Mouse (Mus musculus) embryo, embryonic 10 days (tissue): Measurements from ENCODE around the gene Ttll13.

Experiments
- DNase-seq: peaks from one replicate; pipeline ENCODE4 v3.0.0-alpha.2; 2015; ENCODE audit warnings: low spot score

The Ttll13 gene

GRCm38 (mm10) chr7:80268897-80269750 lies 22.9 kb downstream of the Ttll13 start, which contains the start of gene Vps33b:
Gene Vps33b (plus strand): TSS chr7:80269649.
- peak; percentile 97 for DNase-seq

- peak; percentile 12 for DNase-seq
Measured at GRCm38 (mm10) chr7:80269751-80270255, 23.6 kb downstream of the Ttll13 start.

GRCm38 (mm10) chr7:80273456-80273855 lies 27.3 kb downstream of the Ttll13 start:
- DNase-seq: no peak

- no peak for DNase-seq
Measured at GRCm38 (mm10) chr7:80276374-80276773, 30.2 kb downstream of the Ttll13 start.

- DNase-seq: no peak
Measured at GRCm38 (mm10) chr7:80280032-80280431, 33.9 kb downstream of the Ttll13 start.

GRCm38 (mm10) chr7:80280998-80281397 lies 34.8 kb downstream of the Ttll13 start:
- no peak for DNase-seq

- DNase-seq: no peak
Measured at GRCm38 (mm10) chr7:80281646-80282045, 35.5 kb downstream of the Ttll13 start.

GRCm38 (mm10) chr7:80283226-80283918 lies 37.2 kb downstream of the Ttll13 start:
- no peak for DNase-seq

GRCm38 (mm10) chr7:80284391-80284790 lies 38.2 kb downstream of the Ttll13 start:
- no peak for DNase-seq

GRCm38 (mm10) chr7:80285725-80286124 lies 39.5 kb downstream of the Ttll13 start:
- DNase-seq: no peak

- DNase-seq: no peak
Measured at GRCm38 (mm10) chr7:80287736-80288135, 41.6 kb downstream of the Ttll13 start.

- DNase-seq: peak; percentile 99
Measured at GRCm38 (mm10) chr7:80294062-80294763, 48.0 kb downstream of the Ttll13 start, which contains the start of gene Prc1. Gene Prc1 (plus strand): TSS chr7:80294450.

- DNase-seq: peak; percentile 63
Measured at GRCm38 (mm10) chr7:80294764-80295648, 48.8 kb downstream of the Ttll13 start.

GRCm38 (mm10) chr7:80296462-80296861 lies 50.3 kb downstream of the Ttll13 start:
- DNase-seq: no peak

GRCm38 (mm10) chr7:80297041-80297440 lies 50.9 kb downstream of the Ttll13 start:
- no peak for DNase-seq

- no peak for DNase-seq
Measured at GRCm38 (mm10) chr7:80298754-80299153, 52.6 kb downstream of the Ttll13 start.

- no peak for DNase-seq
Measured at GRCm38 (mm10) chr7:80299568-80299967, 53.4 kb downstream of the Ttll13 start.

GRCm38 (mm10) chr7:80301522-80301921 lies 55.3 kb downstream of the Ttll13 start:
- DNase-seq: no peak

- DNase-seq: no peak
Measured at GRCm38 (mm10) chr7:80307766-80308165, 61.6 kb downstream of the Ttll13 start.
